Comparison of ENCODE assay signal across 23 mouse cellular contexts in the genomic region with DNA sequence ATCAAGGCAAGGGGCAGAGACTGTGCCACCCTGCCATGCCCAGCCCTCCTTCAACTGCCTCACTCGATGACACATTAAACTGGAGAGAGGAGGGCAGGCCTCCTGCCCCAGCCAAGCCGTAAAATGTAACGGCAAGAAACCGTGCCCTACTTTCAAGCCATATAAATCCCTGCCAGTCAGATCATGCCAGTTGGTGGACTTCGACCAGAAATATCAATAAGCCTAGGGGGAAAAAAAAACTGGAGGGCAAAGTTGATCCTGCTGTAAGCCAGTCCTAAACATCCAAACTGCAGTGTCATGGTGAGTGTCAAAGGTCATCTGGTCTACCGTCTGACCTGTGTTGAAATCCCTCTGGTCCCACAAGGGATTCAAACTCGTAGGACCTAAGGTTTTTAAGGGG.
DNase-seq lines count a peak whose midpoint lies in the region; ATAC-seq lines count a peak whose summit lies in the region.
"Had no signal": no experiment of that assay in that cellular context is flagged by ENCODE, and none has a peak within 500 bp of the region (broad histone marks: within the 10 kb centered on the region; RNA-seq: fewer than 3 reads in every experiment).

No protein-coding gene starts in this region.

- peak; percentile 54 for DNase-seq in kidney, adult 18-20 months
- peak; percentile 18 for DNase-seq in retina, postnatal 1 day
- no peak for DNase-seq in retina, embryonic 14.5 days (ENCODE audit: low spot score)
- peak; percentile 42 to 83 for DNase-seq in kidney, postnatal 25 days
- DNase-seq in embryonic facial prominence, embryonic 10.5 days (ENCODE audit: low spot score): no peak
- DNase-seq in cerebellum, adult 9-11 months: no peak
- DNase-seq in heart, postnatal 36 days: no peak
- DNase-seq: B cell, adult 2 months; cerebellum, adult 11 months; cerebellum, postnatal 25 days; embryo, embryonic 11 days; forebrain, postnatal 0 days; heart, postnatal 10 days; right cerebral cortex, adult 18-20 months had no signal

- H3K9me3 ChIP-seq in kidney, embryonic 15.5 days (replicated peaks): no peaks in the 10 kb centered on the region
- no peaks in the 10 kb centered on the region for H3K9me3 ChIP-seq in embryonic facial prominence, embryonic 10.5 days
- H3K9me3 ChIP-seq: embryonic facial prominence, embryonic 15.5 days; forebrain, embryonic 10.5 days; hindbrain, embryonic 12.5 days; limb, embryonic 12.5 days; lung, embryonic 15.5 days; midbrain, embryonic 10.5 days had no signal

- H3K27ac ChIP-seq in kidney, embryonic 15.5 days: no peak overlapping the region
- no peak overlapping the region for H3K27ac ChIP-seq in embryonic facial prominence, embryonic 10.5 days (replicated peaks)
- H3K27ac ChIP-seq: embryonic facial prominence, embryonic 15.5 days; forebrain, embryonic 10.5 days; hindbrain, embryonic 12.5 days; limb, embryonic 12.5 days; lung, embryonic 15.5 days; macrophage; midbrain, embryonic 10.5 days had no signal

- WGBS in kidney, embryonic 15.5 days: 52% methylated on average over 7 of the region's 7 CpGs
- 82% methylated on average over 7 of the region's 7 CpGs for WGBS in embryonic facial prominence, embryonic 10.5 days

- no peak overlapping the region for H3K4me2 ChIP-seq in kidney, embryonic 15.5 days
- H3K4me2 ChIP-seq: embryonic facial prominence, embryonic 15.5 days; heart, embryonic 11.5 days; hindbrain, embryonic 12.5 days; limb, embryonic 12.5 days; lung, embryonic 15.5 days had no signal

- H3K36me3 ChIP-seq in kidney, embryonic 15.5 days: no peaks in the 10 kb centered on the region
- no peaks in the 10 kb centered on the region for H3K36me3 ChIP-seq in embryonic facial prominence, embryonic 10.5 days (replicated peaks)
- H3K36me3 ChIP-seq: embryonic facial prominence, embryonic 15.5 days; forebrain, embryonic 10.5 days; hindbrain, embryonic 12.5 days; limb, embryonic 12.5 days; lung, embryonic 15.5 days; midbrain, embryonic 10.5 days had no signal

- no peaks in the 10 kb centered on the region for H3K27me3 ChIP-seq in kidney, embryonic 15.5 days
- no peaks in the 10 kb centered on the region for H3K27me3 ChIP-seq in embryonic facial prominence, embryonic 10.5 days (replicated peaks; ENCODE audit: low read depth, poor library complexity, severe bottlenecking)
- H3K27me3 ChIP-seq: embryonic facial prominence, embryonic 15.5 days; hindbrain, embryonic 12.5 days; limb, embryonic 12.5 days; lung, embryonic 15.5 days had no signal

- ATAC-seq in kidney, embryonic 15.5 days (replicated peaks; ENCODE audit: low FRiP score): no peak
- ATAC-seq: forebrain, postnatal 0 days had no signal

- intact Hi-C loops in heart, postnatal 36 days (cut with DNase I): no loop called here

- H3K9ac ChIP-seq in kidney, embryonic 15.5 days: no peak overlapping the region
- H3K9ac ChIP-seq: embryonic facial prominence, embryonic 15.5 days; forebrain, postnatal 0 days; hindbrain, embryonic 12.5 days; limb, embryonic 12.5 days; lung, embryonic 15.5 days had no signal

- no peak overlapping the region for H3K4me3 ChIP-seq in kidney, embryonic 15.5 days (replicated peaks)
- no peak overlapping the region for H3K4me3 ChIP-seq in embryonic facial prominence, embryonic 10.5 days
- H3K4me3 ChIP-seq: embryonic facial prominence, embryonic 15.5 days; forebrain, embryonic 10.5 days; hindbrain, embryonic 12.5 days; limb, embryonic 12.5 days; lung, embryonic 15.5 days; midbrain, embryonic 10.5 days had no signal

- peaks cover 21% of the 10 kb centered on the region for H3K4me1 ChIP-seq in kidney, embryonic 15.5 days
- peaks cover 3% of the 10 kb centered on the region; the same call in 1 of the 2 replicates for H3K4me1 ChIP-seq in embryonic facial prominence, embryonic 10.5 days
- H3K4me1 ChIP-seq: embryonic facial prominence, embryonic 15.5 days; forebrain, embryonic 10.5 days; limb, embryonic 12.5 days; lung, embryonic 15.5 days; midbrain, embryonic 10.5 days had no signal

Comparison
In these comparisons a context has a peak if more than half of its experiments do, and no peak if none do; other contexts are left out.
1. DNase-seq: peak in kidney, adult 18-20 months (single experiment), retina, postnatal 1 day (single experiment) and kidney, postnatal 25 days (2 of 2); none in retina, embryonic 14.5 days (single experiment), embryonic facial prominence, embryonic 10.5 days (single experiment), cerebellum, adult 9-11 months (single experiment) and heart, postnatal 36 days (0 of 2).